Mouse (Mus musculus) hindbrain, embryonic 14.5 days (tissue): ENCODE data around the gene Tuba1a. TPM values are rescaled to one million over a fixed set of nuclear protein-coding genes. Genes with fewer than 3 reads are reported as not detected.
A peak's percentile ranks its signal among the peaks of the same experiment; 100 is the strongest.
"Not testable (repeated sequence)": the region's sequence is repeated elsewhere in the genome, so short reads cannot be mapped to it uniquely, and the experiment has no call there.

ENCODE experiments used
- ATAC-seq: fragments of 200-750 bp; cut with Nextera tagmentation; 2 replicates; pipeline ENCODE4 v1.8.0; 2017; ENCODE audit warnings: moderate number of reproducible peaks, mild to moderate bottlenecking, moderate TSS enrichment, moderate library complexity; ENCODE audit not compliant: low FRiP score
- DNase-seq: peaks from one replicate; pipeline ENCODE4 v3.0.0-alpha.2; 2015; ENCODE audit warnings: low spot score
- H3K27ac ChIP-seq: fragments of 300-500 bp; sonication (generic); 2 replicates; pipeline ENCODE4 v1.5.1; 2014; ENCODE audit warnings: mild to moderate bottlenecking, moderate library complexity
- H3K27me3 ChIP-seq: fragments of 300-500 bp; sonication (generic); 2 replicates; pipeline ENCODE4 v1.6.1; 2014; ENCODE audit warnings: mild to moderate bottlenecking, low read length, mixed read lengths; ENCODE audit not compliant: control insufficient read depth, insufficient read depth
- H3K36me3 ChIP-seq: fragments of 300-500 bp; sonication (generic); replicated peaks from 2 replicates; pipeline ENCODE4 v1.6.1; 2014; ENCODE audit not compliant: control insufficient read depth, insufficient read depth
- H3K4me1 ChIP-seq: fragments of 300-500 bp; sonication (generic); replicated peaks from 2 replicates; pipeline ENCODE4 v1.6.1; 2014; ENCODE audit warnings: antibody characterized with exemption, low read length, mixed read lengths; ENCODE audit not compliant: control insufficient read depth, insufficient read depth
- H3K4me2 ChIP-seq: fragments of 300-500 bp; sonication (generic); replicated peaks from 2 replicates; pipeline ENCODE4 v1.6.1; 2014; ENCODE audit warnings: mild to moderate bottlenecking, moderate library complexity
- H3K4me3 ChIP-seq: fragments of 300-500 bp; sonication (generic); replicated peaks from 2 replicates; pipeline ENCODE4 v1.5.1; 2014; ENCODE audit warnings: mild to moderate bottlenecking, low read length
- H3K9ac ChIP-seq: fragments of 300-500 bp; sonication (generic); 2 replicates; pipeline ENCODE4 v1.6.1; 2014
- H3K9me3 ChIP-seq: fragments of 300-500 bp; sonication (generic); 2 replicates; pipeline ENCODE4 v1.6.1; 2016; ENCODE audit warnings: low read length; ENCODE audit not compliant: control insufficient read depth
- WGBS: fragments of 180-500 bp; shearing (Covaris S2); extraction: QIAGEN DNeasy Blood & Tissue Kit; methylation state at CpG from one replicate; pipeline ENCODE4 v1.1.7; 2014; 5-methylcytosine and 5-hydroxymethylcytosine counted together
- polyA plus RNA-seq: library from polyadenylated mRNA; unstranded; fragments of >200 nt; fragmentation: Nextera tagmentation; extraction: Ambion mirVana; gene quantifications from 2 replicates; pipeline ENCODE4 v1.2.1, GENCODE M21; 2014

Gene Tuba1a
- polyA plus RNA-seq, 1 experiment from 2014 or later = 14,408 TPM

DNA sequence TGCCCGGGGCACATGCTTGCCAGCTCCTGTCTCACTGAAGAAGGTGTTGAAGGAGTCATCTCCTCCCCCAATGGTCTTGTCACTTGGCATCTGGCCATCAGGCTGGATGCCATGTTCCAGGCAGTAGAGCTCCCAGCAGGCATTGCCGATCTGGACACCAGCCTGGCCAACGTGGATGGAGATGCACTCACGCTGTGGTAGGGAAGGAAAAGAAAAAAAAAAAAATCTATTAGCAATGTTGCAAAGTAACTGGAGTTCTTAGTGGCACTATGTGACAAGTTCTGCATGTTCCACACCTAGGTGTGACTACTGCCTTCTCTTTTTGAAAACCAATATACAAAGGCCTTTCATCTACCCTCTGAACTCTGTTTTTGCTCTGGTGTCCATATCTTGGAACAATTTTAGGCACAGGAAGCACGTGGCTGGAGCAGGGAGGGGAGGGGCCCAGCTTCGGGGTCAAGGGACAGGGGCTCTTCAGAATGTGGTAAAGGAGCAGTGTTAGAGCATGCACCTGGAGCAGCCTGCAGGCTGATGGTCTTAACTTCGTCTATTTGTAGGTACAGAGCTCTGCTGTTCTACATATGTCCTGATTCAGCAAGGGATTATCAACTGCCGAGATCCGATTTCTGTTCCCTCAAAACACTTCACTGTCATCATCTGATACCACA lies 20.4 kb downstream of the Tuba1a start:
- DNase-seq, ATAC-seq, H3K27me3 ChIP-seq, H3K9me3 ChIP-seq: not testable (repeated sequence)
- H3K9ac ChIP-seq = peak overlapping the region; percentile 84
- H3K4me1 ChIP-seq = peaks cover 24% of the 10 kb centered on the region
- 6% methylated on average over 8 of the region's 9 CpGs for WGBS
- peaks cover 14% of the 10 kb centered on the region for H3K36me3 ChIP-seq
- peak overlapping the region; percentile 70 for H3K4me3 ChIP-seq
- peak overlapping the region; percentile 98 for H3K27ac ChIP-seq
- H3K4me2 ChIP-seq = peak overlapping the region; percentile 90

DNA sequence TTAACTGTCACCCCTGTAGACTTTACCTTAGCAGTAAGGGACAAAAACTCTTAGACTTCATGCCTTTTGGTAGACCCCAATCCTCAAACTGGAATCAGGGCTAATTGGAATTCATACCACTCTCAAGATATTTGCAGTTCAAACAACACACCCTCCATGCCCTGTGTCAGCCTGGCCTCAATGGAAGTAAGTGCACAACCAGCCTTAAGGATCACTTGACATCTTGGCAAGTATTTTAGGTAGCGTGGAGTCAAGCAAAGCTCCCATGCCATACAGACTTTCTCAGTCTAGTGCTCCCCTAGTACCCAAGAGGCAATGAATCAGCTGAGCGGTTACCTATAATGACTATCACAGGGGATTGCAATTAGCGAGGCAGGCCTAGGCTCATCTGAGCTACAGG lies 22.5 kb downstream of the Tuba1a start:
- H3K36me3 ChIP-seq = peaks cover 14% of the 10 kb centered on the region
- no peak overlapping the region for H3K27ac ChIP-seq
- ATAC-seq (no peak), DNase-seq (no peak)
- no peak overlapping the region for H3K4me2 ChIP-seq
- H3K9ac ChIP-seq = peak overlapping the region; percentile 24; the same call in 1 of the 2 replicates
- H3K9me3 ChIP-seq = no peaks in the 10 kb centered on the region
- WGBS = 76% methylated on average over 3 of the region's 3 CpGs
- H3K4me1 ChIP-seq = peaks cover 24% of the 10 kb centered on the region
- no peak overlapping the region for H3K4me3 ChIP-seq
- H3K27me3 ChIP-seq = no peaks in the 10 kb centered on the region

DNA sequence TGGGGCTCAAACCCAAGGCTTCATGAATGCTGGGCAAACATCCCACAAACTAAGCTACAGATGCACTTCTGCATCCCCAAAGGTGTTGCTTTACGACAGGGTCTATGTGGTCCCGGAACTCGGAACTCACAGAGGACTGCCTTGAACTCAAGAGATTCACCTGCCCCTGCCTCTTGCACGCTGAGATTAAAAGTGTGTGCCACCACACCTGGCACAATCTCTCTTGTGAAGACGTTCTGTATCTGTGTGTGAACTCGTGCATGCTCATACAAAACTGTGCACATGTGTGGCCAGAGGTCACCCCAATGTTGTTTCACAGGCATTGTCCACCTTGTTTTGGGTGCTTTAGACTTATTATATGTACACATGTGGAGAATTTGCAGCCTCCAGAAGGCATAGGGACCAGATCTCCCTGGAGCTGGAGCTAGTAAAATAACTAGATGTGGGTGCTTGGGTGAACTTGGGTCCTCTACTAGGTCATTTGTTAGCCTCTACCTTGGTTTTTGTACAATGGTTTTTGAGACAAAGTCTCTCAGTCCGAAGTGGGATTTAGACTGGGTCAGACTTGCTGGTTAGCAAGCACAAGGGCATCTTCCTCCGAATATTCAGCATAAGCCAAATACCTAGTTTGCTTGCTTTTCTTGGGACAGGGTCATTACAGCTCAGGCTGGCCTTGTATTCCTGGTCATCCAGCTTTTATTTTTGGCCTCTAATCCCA lies 23.3 kb downstream of the Tuba1a start:
- Histone ChIP-seq H3K4me1 (peaks cover 16% of the 10 kb centered on the region), H3K27ac (no peak overlapping the region), H3K27me3 (no peaks in the 10 kb centered on the region), H3K4me2 (no peak overlapping the region), H3K36me3 (peaks cover 14% of the 10 kb centered on the region), H3K9ac (no peak overlapping the region), H3K9me3 (no peaks in the 10 kb centered on the region), H3K4me3 (no peak overlapping the region)
- 59% methylated on average over 8 of the region's 8 CpGs for WGBS
- DNase-seq (no peak), ATAC-seq (no peak)

DNA sequence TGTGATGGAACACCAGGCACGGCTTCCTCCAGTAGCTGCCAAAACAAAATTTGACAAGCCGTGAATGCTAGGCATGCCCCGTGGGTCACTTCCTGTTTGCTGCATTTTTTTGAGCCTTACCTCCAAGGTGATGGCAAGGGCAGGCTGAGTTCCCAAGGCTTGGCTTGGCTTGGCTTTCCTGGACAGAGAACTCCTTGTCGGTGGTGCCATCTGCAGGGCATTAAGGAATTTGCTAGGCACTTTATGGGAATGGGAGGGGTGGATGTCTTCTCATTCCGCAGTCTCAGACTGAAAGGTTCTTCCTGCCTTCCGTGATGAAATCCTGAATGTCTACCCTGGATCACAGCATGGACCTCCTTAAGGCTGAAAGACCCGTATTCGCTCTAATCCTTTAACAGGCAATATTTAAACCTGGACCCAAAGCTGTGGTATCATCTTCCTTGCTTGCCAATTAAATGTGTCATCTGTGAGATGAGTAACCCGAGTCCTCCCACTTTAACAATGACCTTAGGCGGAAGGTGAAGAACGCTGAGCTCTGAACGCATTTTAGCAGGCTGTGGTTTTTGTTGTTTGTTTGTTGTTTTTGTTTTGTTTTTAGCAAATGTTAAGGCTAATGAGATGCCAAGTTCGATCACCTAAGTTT lies 24.8 kb downstream of the Tuba1a start:
- ATAC-seq = peak; percentile 55; the same call in 1 of the 2 replicates
- H3K9ac ChIP-seq = no peak overlapping the region
- 15% methylated on average over 13 of the region's 13 CpGs for WGBS

DNA sequence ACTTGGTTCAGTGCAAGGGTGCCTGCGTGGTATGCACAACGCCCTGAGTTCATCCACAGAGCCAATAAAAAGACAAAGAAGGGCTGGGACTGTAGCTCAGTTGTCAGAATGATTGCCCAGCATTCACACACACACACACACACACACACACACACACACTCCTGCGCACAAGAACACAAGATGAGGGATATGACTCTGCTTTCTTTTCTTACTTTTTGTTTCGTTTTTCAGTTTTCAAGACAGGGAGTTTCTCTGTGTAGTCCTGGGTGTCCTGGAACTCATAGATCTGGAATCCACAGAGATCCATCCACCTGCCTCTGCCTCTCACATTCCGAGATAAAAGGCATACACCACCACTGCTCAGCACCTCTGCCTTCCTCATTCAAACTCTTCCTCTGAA lies 25.9 kb downstream of the Tuba1a start:
- 85% methylated on average over 5 of the region's 5 CpGs for WGBS
- peaks cover 14% of the 10 kb centered on the region for H3K36me3 ChIP-seq
- ATAC-seq = no peak

More for the DNA sequence above, 24.8 kb downstream of the Tuba1a start:
- peaks cover 14% of the 10 kb centered on the region for H3K36me3 ChIP-seq
- no peaks in the 10 kb centered on the region for H3K9me3 ChIP-seq
- DNase-seq = peak; percentile 76
- H3K4me3 ChIP-seq = no peak overlapping the region
- H3K4me2 ChIP-seq = peak overlapping the region; percentile 8
- H3K27me3 ChIP-seq = no peaks in the 10 kb centered on the region
- no peak overlapping the region for H3K27ac ChIP-seq
- H3K4me1 ChIP-seq = peaks cover 13% of the 10 kb centered on the region

DNA sequence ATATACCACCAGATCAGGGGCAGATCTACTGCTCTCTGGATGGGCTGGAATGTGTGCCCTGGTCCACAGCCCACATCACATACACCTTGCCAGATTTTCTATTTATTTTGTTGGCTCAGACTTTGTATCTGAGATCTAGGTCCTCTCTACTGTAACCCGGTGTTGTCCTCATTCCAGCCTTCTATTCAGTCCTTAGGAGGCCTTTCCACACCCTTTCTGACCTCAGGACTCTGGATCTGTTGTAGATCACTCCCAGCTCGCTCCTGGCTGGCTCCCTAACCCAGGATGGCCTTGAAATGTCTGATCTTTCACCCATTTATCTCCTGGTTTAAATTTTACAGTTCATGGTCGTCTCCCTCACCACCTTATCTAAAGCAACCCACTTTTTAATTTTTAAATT lies 28.8 kb downstream of the Tuba1a start:
- DNase-seq (no peak), ATAC-seq (no peak)
- H3K27ac ChIP-seq = no peak overlapping the region
- H3K36me3 ChIP-seq = no peaks in the 10 kb centered on the region
- no peaks in the 10 kb centered on the region for H3K27me3 ChIP-seq
- H3K9ac ChIP-seq = no peak overlapping the region
- 85% methylated on average over 3 of the region's 3 CpGs for WGBS
- H3K4me1 ChIP-seq = peaks cover 8% of the 10 kb centered on the region
- H3K4me3 ChIP-seq = no peak overlapping the region
- H3K9me3 ChIP-seq = no peaks in the 10 kb centered on the region
- H3K4me2 ChIP-seq = no peak overlapping the region

More for the DNA sequence above, 25.9 kb downstream of the Tuba1a start:
- no peak for DNase-seq
- H3K4me2 ChIP-seq = no peak overlapping the region
- H3K4me1 ChIP-seq = peaks cover 13% of the 10 kb centered on the region
- H3K9me3 ChIP-seq = no peaks in the 10 kb centered on the region
- H3K27ac ChIP-seq = no peak overlapping the region
- H3K9ac ChIP-seq = no peak overlapping the region
- no peaks in the 10 kb centered on the region for H3K27me3 ChIP-seq
- no peak overlapping the region for H3K4me3 ChIP-seq

DNA sequence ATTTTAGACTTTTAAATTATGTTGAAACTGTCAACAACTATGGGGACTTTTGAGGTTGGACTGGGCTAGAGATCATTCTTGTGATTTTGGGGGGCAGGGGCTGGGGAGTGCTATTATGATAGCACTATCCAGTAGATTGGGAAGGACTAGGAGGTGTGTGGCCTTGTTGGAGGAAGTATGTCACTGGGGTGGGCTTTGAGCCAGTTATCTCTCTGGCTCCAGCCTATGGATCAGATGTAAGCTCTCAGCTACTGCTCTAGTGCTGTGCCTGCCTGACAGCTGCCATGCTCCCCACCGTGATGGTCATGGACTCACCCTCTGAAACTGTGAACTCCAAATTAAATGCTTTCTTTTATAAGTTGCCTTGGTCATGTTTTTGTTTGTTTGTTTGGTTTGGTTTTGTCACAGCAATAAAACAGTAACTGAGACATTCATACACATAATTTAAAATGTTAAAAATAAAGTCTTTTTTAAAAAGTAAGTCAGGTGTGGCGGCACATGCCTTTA lies 30.4 kb downstream of the Tuba1a start:
- H3K9ac ChIP-seq = no peak overlapping the region
- no peak overlapping the region for H3K4me3 ChIP-seq
- DNase-seq = no peak

DNA sequence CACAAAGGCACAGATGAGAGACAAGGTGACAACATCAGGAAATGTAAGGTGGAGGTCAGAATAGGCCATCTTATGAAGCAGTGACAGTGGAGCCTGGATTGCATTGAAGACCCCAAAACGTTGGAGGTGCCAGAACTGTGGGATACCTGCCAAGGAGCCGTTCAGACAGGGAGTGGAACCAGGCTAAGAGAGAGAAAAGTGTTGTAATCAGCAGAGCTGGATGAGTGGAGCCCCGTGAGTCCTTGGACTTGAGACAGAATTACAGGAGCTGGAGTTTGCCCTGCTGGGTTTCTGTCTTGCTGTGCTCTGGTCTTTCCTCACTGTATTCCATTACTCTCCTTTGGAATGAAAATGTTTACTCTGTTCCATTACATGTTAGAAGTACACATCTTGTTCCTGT lies 30.9 kb downstream of the Tuba1a start:
- no peak overlapping the region for H3K4me3 ChIP-seq
- no peak overlapping the region for H3K9ac ChIP-seq
- H3K36me3 ChIP-seq = no peaks in the 10 kb centered on the region
- 50% methylated on average over 3 of the region's 3 CpGs for WGBS
- peaks cover 5% of the 10 kb centered on the region; the same call in 1 of the 2 replicates for H3K4me1 ChIP-seq
- H3K4me2 ChIP-seq = no peak overlapping the region
- no peaks in the 10 kb centered on the region for H3K27me3 ChIP-seq
- H3K27ac ChIP-seq = no peak overlapping the region
- ATAC-seq (no peak), DNase-seq (no peak)
- no peaks in the 10 kb centered on the region for H3K9me3 ChIP-seq

More for the DNA sequence above, 30.4 kb downstream of the Tuba1a start:
- Histone ChIP-seq H3K36me3 (no peaks in the 10 kb centered on the region), H3K4me1 (peaks cover 5% of the 10 kb centered on the region; the same call in 1 of the 2 replicates), H3K9me3 (no peaks in the 10 kb centered on the region), H3K4me2 (no peak overlapping the region), H3K27ac (no peak overlapping the region), H3K27me3 (no peaks in the 10 kb centered on the region)
- ATAC-seq = no peak
- 84% methylated on average over 2 of the region's 2 CpGs for WGBS

DNA sequence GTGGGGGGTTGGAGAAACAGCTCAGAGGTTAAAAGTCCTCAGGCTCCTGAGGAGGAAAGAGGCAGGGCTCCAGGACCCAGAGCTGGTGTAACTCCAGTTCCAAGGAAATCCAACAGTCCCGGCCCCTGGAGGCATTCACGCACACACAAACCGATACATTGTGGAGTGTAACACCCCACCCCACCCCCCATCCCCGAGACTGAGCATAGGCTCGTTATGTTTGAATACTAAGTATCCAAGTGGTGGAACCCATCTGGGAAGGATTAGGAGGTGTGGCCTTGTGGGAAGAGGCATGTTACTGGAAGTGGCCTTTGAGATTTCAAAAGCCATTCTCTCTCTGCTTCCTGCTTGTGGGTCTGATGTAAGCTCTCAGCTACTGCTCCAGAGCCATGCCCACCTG lies 32.0 kb downstream of the Tuba1a start:
- H3K36me3 ChIP-seq = no peaks in the 10 kb centered on the region
- ATAC-seq (no peak), DNase-seq (no peak)
- no peaks in the 10 kb centered on the region for H3K9me3 ChIP-seq
- no peak overlapping the region for H3K4me2 ChIP-seq
- WGBS = 86% methylated on average over 5 of the region's 5 CpGs
- no peaks in the 10 kb centered on the region for H3K27me3 ChIP-seq
- H3K27ac ChIP-seq = no peak overlapping the region
- no peak overlapping the region for H3K4me3 ChIP-seq
- peaks cover 9% of the 10 kb centered on the region for H3K4me1 ChIP-seq
- H3K9ac ChIP-seq = no peak overlapping the region
